Mouse (Mus musculus): ENCODE measurements around the gene Ccdc97. TPM values are rescaled to one million over a fixed set of nuclear protein-coding genes. Genes with fewer than 3 reads are reported as not detected.

Ccdc97 gene
- total and polyA plus RNA-seq, 2 experiments = 6.8 to 38.4 TPM

GRCm38 (mm10) chr7:25700732-25701131, 18.2 kb downstream of the Ccdc97 start:
- 74% methylated on average over 12 of the region's 12 CpGs for WGBS
- no peak for DNase-seq (ENCODE audit: extremely low read depth, low read depth, low spot score)
- Histone ChIP-seq H3K27ac (replicated peaks; ENCODE audit: insufficient read depth, low read depth, low read length) (no peak overlapping the region), H3K79me2 (ENCODE audit: control insufficient read depth, insufficient read depth, low read length) (no peaks in the 10 kb centered on the region), H3K9ac (ENCODE audit: low read depth, low read length) (no peak overlapping the region), H3K36me3 (ENCODE audit: control insufficient read depth, insufficient read depth, low read length) (no peaks in the 10 kb centered on the region), H3K27me3 (ENCODE audit: control insufficient read depth, insufficient read depth, low read length) (no peaks in the 10 kb centered on the region), H3K4me3 (ENCODE audit: insufficient read depth, low read depth, low read length) (no peak overlapping the region), H3K4me1 (ENCODE audit: control insufficient read depth, insufficient read depth, low read length) (peaks cover 8% of the 10 kb centered on the region; the same call in 1 of the 2 replicates)
- TF ChIP-seq POLR2A (IDR thresholded peaks at IDR 0.05; ENCODE audit: extremely low read depth, insufficient read depth, low read length) = no peak
- peak; percentile 56 for TF ChIP-seq CTCF (IDR thresholded peaks at IDR 0.05; ENCODE audit: low read depth, low read length)

- H3K27ac ChIP-seq (replicated peaks; ENCODE audit: insufficient read depth, low read depth, low read length) = no peak overlapping the region
- H3K27me3 ChIP-seq (ENCODE audit: control insufficient read depth, insufficient read depth, low read length) = no peaks in the 10 kb centered on the region
- 68% methylated on average over 13 of the region's 13 CpGs for WGBS
- no peak for DNase-seq (ENCODE audit: extremely low read depth, low read depth, low spot score)
- no peak overlapping the region for H3K9ac ChIP-seq (ENCODE audit: low read depth, low read length)
- H3K4me3 ChIP-seq (ENCODE audit: insufficient read depth, low read depth, low read length) = no peak overlapping the region
- H3K79me2 ChIP-seq (ENCODE audit: control insufficient read depth, insufficient read depth, low read length) = no peaks in the 10 kb centered on the region
- no peak for TF ChIP-seq POLR2A (IDR thresholded peaks at IDR 0.05; ENCODE audit: extremely low read depth, insufficient read depth, low read length)
- TF ChIP-seq CTCF (IDR thresholded peaks at IDR 0.05; ENCODE audit: low read depth, low read length) = 0 out of 2 replicates have a peak, but pooled peaks have one; percentile 9
- H3K4me1 ChIP-seq (ENCODE audit: control insufficient read depth, insufficient read depth, low read length) = peaks cover 8% of the 10 kb centered on the region; the same call in 1 of the 2 replicates
- no peaks in the 10 kb centered on the region for H3K36me3 ChIP-seq (ENCODE audit: control insufficient read depth, insufficient read depth, low read length)
These were observed 19.0 kb downstream of the Ccdc97 start for GRCm38 (mm10) chr7:25699851-25700250.

- WGBS = 81% methylated on average over 8 of the region's 8 CpGs
- no peaks in the 10 kb centered on the region for H3K4me1 ChIP-seq (ENCODE audit: control insufficient read depth, insufficient read depth, low read length)
These were observed 24.8 kb downstream of the Ccdc97 start for GRCm38 (mm10) chr7:25694104-25694503.

DNA sequence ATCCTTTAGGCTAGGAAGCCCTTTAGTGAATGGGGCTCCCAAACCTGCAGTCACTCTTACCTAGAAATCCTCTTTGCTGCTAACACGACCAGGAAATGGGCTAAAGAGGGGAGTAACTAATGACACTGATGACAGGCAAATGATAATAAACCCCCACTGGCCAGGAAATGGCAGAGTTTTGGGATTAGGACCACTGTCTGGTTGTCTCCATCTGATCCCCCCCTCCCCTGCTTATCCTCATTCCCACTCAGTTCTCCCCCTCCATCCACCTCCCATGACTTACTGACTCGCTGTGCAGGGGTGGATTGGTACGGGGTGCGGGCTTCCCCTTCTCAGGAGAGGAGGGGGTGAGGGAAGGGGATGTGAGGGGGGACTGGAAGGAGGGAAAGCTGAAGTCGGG, 28.8 kb downstream of the Ccdc97 start:
- WGBS = 59% methylated on average over 5 of the region's 5 CpGs
- no peaks in the 10 kb centered on the region for H3K4me1 ChIP-seq (ENCODE audit: control insufficient read depth, insufficient read depth, low read length)

More at GRCm38 (mm10) chr7:25694104-25694503, 24.8 kb downstream of the Ccdc97 start:
- Histone ChIP-seq H3K4me3 (ENCODE audit: insufficient read depth, low read depth, low read length) (no peak overlapping the region), H3K9ac (ENCODE audit: low read depth, low read length) (no peak overlapping the region), H3K36me3 (ENCODE audit: control insufficient read depth, insufficient read depth, low read length) (no peaks in the 10 kb centered on the region), H3K27me3 (ENCODE audit: control insufficient read depth, insufficient read depth, low read length) (no peaks in the 10 kb centered on the region), H3K27ac (replicated peaks; ENCODE audit: insufficient read depth, low read depth, low read length) (no peak overlapping the region), H3K79me2 (ENCODE audit: control insufficient read depth, insufficient read depth, low read length) (no peaks in the 10 kb centered on the region)
- TF ChIP-seq CTCF (IDR thresholded peaks at IDR 0.05; ENCODE audit: low read depth, low read length) = no peak
- no peak for TF ChIP-seq POLR2A (IDR thresholded peaks at IDR 0.05; ENCODE audit: extremely low read depth, insufficient read depth, low read length)
- no peak for DNase-seq (ENCODE audit: extremely low read depth, low read depth, low spot score)

DNA sequence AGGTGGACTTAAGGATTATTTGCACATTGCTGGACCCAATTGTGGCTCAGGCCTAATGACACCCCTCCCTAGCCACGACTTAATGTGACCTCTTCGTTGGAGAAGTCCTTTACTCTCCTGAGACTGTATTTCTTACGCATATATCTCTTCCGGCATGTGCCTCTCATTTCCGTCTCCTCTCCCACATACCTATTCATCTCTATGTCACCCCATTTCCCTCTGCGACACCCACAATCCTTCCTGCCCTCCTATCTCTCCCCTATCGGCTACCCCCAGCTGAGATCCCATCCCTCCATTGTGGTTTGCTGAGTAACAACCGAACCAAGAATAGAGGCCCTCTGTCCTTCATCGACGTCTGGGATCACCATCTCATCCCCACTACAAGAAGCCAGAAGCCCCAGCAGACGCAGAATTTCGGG, 29.3 kb downstream of the Ccdc97 start:
- Histone ChIP-seq H3K4me1 (ENCODE audit: control insufficient read depth, insufficient read depth, low read length) (no peaks in the 10 kb centered on the region), H3K4me3 (ENCODE audit: insufficient read depth, low read depth, low read length) (peak overlapping the region; percentile 61), H3K27ac (replicated peaks; ENCODE audit: insufficient read depth, low read depth, low read length) (no peak overlapping the region; the same call in 1 of the 2 replicates), H3K79me2 (ENCODE audit: control insufficient read depth, insufficient read depth, low read length) (no peaks in the 10 kb centered on the region), H3K36me3 (ENCODE audit: control insufficient read depth, insufficient read depth, low read length) (no peaks in the 10 kb centered on the region), H3K9ac (ENCODE audit: low read depth, low read length) (0 out of 2 replicates have a peak overlapping the region, but pooled peaks have one; percentile 24), H3K27me3 (ENCODE audit: control insufficient read depth, insufficient read depth, low read length) (peaks cover 6% of the 10 kb centered on the region; the same call in 1 of the 2 replicates)
- TF ChIP-seq POLR2A (IDR thresholded peaks at IDR 0.05; ENCODE audit: extremely low read depth, insufficient read depth, low read length) = no peak
- TF ChIP-seq CTCF (IDR thresholded peaks at IDR 0.05; ENCODE audit: low read depth, low read length) = no peak
- DNase-seq (ENCODE audit: extremely low read depth, low read depth, low spot score) = no peak
- 33% methylated on average over 12 of the region's 12 CpGs for WGBS

More for the DNA sequence above, 28.8 kb downstream of the Ccdc97 start:
- TF ChIP-seq CTCF (IDR thresholded peaks at IDR 0.05; ENCODE audit: low read depth, low read length) = no peak
- no peak for TF ChIP-seq POLR2A (IDR thresholded peaks at IDR 0.05; ENCODE audit: extremely low read depth, insufficient read depth, low read length)
- Histone ChIP-seq H3K36me3 (ENCODE audit: control insufficient read depth, insufficient read depth, low read length) (no peaks in the 10 kb centered on the region), H3K9ac (ENCODE audit: low read depth, low read length) (no peak overlapping the region), H3K79me2 (ENCODE audit: control insufficient read depth, insufficient read depth, low read length) (no peaks in the 10 kb centered on the region), H3K27me3 (ENCODE audit: control insufficient read depth, insufficient read depth, low read length) (peaks cover 6% of the 10 kb centered on the region; the same call in 1 of the 2 replicates), H3K27ac (replicated peaks; ENCODE audit: insufficient read depth, low read depth, low read length) (no peak overlapping the region), H3K4me3 (ENCODE audit: insufficient read depth, low read depth, low read length) (no peak overlapping the region)
- DNase-seq (ENCODE audit: extremely low read depth, low read depth, low spot score) = no peak

DNA sequence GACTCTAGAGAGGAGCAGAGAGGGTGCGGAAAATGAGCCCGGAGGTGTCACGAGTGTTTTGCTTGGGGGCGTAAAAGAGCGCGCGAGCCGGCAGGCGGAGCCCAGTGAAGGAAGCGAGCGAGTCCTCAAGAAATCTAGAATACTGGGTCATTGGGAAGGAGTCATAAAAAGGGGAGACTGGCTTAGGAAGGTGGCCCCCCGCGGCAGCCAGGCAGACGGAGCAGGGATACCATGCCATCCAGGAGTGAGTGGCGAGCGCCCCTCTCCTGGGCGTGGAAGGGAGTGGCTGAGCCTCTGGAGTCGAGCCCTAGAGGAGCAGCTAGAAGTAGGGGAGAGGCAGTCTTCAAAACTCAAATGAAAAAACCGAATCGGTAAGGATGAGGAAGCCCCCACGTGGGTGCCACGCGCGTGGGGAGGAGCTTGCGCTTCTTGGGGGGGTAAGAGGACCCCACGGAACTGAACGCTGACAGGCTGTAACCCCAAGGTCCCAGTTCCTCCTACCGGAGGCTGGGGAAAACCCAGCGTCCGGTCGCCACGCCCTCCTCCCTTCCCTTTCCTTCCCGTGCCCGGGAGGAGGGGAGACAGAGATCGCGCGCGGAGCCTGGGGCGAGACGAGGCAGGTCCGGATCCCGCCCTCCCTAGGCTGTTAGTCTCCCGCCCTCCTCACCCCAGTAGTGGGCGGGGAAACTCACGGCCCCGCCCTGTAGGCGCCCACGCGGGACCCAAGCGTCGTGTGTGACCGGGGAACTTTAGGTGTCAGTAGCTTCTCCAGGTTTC, 29.9 kb downstream of the Ccdc97 start:
- Histone ChIP-seq H3K27ac (replicated peaks; ENCODE audit: insufficient read depth, low read depth, low read length) (peak overlapping the region; percentile 39), H3K36me3 (ENCODE audit: control insufficient read depth, insufficient read depth, low read length) (no peaks in the 10 kb centered on the region), H3K27me3 (ENCODE audit: control insufficient read depth, insufficient read depth, low read length) (peaks cover 6% of the 10 kb centered on the region; the same call in 1 of the 2 replicates), H3K4me1 (ENCODE audit: control insufficient read depth, insufficient read depth, low read length) (no peaks in the 10 kb centered on the region), H3K79me2 (ENCODE audit: control insufficient read depth, insufficient read depth, low read length) (no peaks in the 10 kb centered on the region), H3K4me3 (ENCODE audit: insufficient read depth, low read depth, low read length) (peak overlapping the region; percentile 61), H3K9ac (ENCODE audit: low read depth, low read length) (peak overlapping the region; percentile 61)
- DNase-seq (ENCODE audit: extremely low read depth, low read depth, low spot score) = peak; percentile 44
- 3% methylated on average over 45 of the region's 52 CpGs for WGBS
- no peak for TF ChIP-seq CTCF (IDR thresholded peaks at IDR 0.05; ENCODE audit: low read depth, low read length)
- no peak for TF ChIP-seq POLR2A (IDR thresholded peaks at IDR 0.05; ENCODE audit: extremely low read depth, insufficient read depth, low read length)

All from liver, adult 2 months (tissue).